Mouse (Mus musculus): ENCODE results near the gene Cacna1c. TPM values are rescaled to one million over a fixed set of nuclear protein-coding genes. Genes with fewer than 3 reads are reported as not detected.

Gene Cacna1c
- polyA plus RNA-seq, 1 experiment from 2014 or later = 9.8 TPM

DNA sequence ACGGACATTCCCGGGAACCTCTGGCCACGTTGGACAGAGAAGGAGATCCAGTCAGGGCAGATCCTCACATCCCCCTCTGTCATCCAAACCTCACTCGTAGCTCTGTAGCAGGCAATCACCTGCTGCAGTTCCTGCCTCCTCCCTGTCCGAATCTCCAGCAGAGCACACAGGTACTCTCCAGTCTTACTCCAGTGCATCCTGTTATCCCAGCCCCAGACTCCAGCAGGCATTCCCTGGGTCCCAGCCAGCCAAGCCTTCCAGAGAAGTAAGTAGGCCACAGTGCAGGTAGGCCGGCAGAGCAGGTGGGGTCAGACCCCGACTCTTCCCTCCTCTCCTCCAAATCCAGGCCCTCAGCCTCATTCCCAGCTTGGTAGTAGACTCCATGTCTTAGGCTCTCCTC is 186.7 kb downstream of the Cacna1c start:
- H3K4me1 ChIP-seq (ENCODE audit: control insufficient read depth, insufficient read depth, low read length) = no peaks in the 10 kb centered on the region
- WGBS = 82% methylated on average over 7 of the region's 7 CpGs
- no peak overlapping the region for H3K4me2 ChIP-seq (replicated peaks; ENCODE audit: low read depth, low read length)
- no peak for ATAC-seq (ENCODE audit: insufficient number of reproducible peaks, insufficient read depth, low FRiP score, low read depth)
- H3K36me3 ChIP-seq (ENCODE audit: control insufficient read depth, insufficient read depth, low read length) = no peaks in the 10 kb centered on the region
- H3K27ac ChIP-seq (ENCODE audit: low read length) = no peak overlapping the region
- no peaks in the 10 kb centered on the region for H3K9me3 ChIP-seq (ENCODE audit: control insufficient read depth, low read depth, low read length)
- H3K27me3 ChIP-seq (ENCODE audit: control insufficient read depth, insufficient read depth, low read length) = no peaks in the 10 kb centered on the region
- H3K9ac ChIP-seq (replicated peaks; ENCODE audit: low read depth, low read length) = no peak overlapping the region
- H3K4me3 ChIP-seq (ENCODE audit: low read depth, low read length) = no peak overlapping the region

GRCm38 (mm10) chr6:119008638-119009166 is 187.5 kb downstream of the Cacna1c start:
- no peak overlapping the region for H3K27ac ChIP-seq (ENCODE audit: low read length)
- WGBS = 51% methylated on average over 7 of the region's 7 CpGs
- no peak for ATAC-seq (ENCODE audit: insufficient number of reproducible peaks, insufficient read depth, low FRiP score, low read depth)
- no peaks in the 10 kb centered on the region for H3K4me1 ChIP-seq (ENCODE audit: control insufficient read depth, insufficient read depth, low read length)
- no peaks in the 10 kb centered on the region for H3K27me3 ChIP-seq (ENCODE audit: control insufficient read depth, insufficient read depth, low read length)
- no peak overlapping the region for H3K4me3 ChIP-seq (ENCODE audit: low read depth, low read length)
- no peaks in the 10 kb centered on the region for H3K9me3 ChIP-seq (ENCODE audit: control insufficient read depth, low read depth, low read length)
- H3K36me3 ChIP-seq (ENCODE audit: control insufficient read depth, insufficient read depth, low read length) = no peaks in the 10 kb centered on the region
- no peak overlapping the region for H3K9ac ChIP-seq (replicated peaks; ENCODE audit: low read depth, low read length)
- no peak overlapping the region for H3K4me2 ChIP-seq (replicated peaks; ENCODE audit: low read depth, low read length)

GRCm38 (mm10) chr6:119004596-119004995 is 191.6 kb downstream of the Cacna1c start:
- no peaks in the 10 kb centered on the region for H3K4me1 ChIP-seq (ENCODE audit: control insufficient read depth, insufficient read depth, low read length)
- no peak overlapping the region for H3K27ac ChIP-seq (ENCODE audit: low read length)
- H3K9me3 ChIP-seq (ENCODE audit: control insufficient read depth, low read depth, low read length) = no peaks in the 10 kb centered on the region
- H3K4me3 ChIP-seq (ENCODE audit: low read depth, low read length) = no peak overlapping the region
- no peak overlapping the region for H3K9ac ChIP-seq (replicated peaks; ENCODE audit: low read depth, low read length)
- WGBS = 90% methylated on average over 5 of the region's 5 CpGs
- no peak for ATAC-seq (ENCODE audit: insufficient number of reproducible peaks, insufficient read depth, low FRiP score, low read depth)
- H3K27me3 ChIP-seq (ENCODE audit: control insufficient read depth, insufficient read depth, low read length) = no peaks in the 10 kb centered on the region
- no peak overlapping the region for H3K4me2 ChIP-seq (replicated peaks; ENCODE audit: low read depth, low read length)
- H3K36me3 ChIP-seq (ENCODE audit: control insufficient read depth, insufficient read depth, low read length) = no peaks in the 10 kb centered on the region

GRCm38 (mm10) chr6:119001442-119001841 is 194.8 kb downstream of the Cacna1c start:
- WGBS = 37% methylated on average over 2 of the region's 2 CpGs
- no peak overlapping the region for H3K27ac ChIP-seq (ENCODE audit: low read length)
- no peak overlapping the region for H3K4me3 ChIP-seq (ENCODE audit: low read depth, low read length)
- no peaks in the 10 kb centered on the region for H3K27me3 ChIP-seq (ENCODE audit: control insufficient read depth, insufficient read depth, low read length)
- H3K4me2 ChIP-seq (replicated peaks; ENCODE audit: low read depth, low read length) = no peak overlapping the region
- no peak for ATAC-seq (ENCODE audit: insufficient number of reproducible peaks, insufficient read depth, low FRiP score, low read depth)
- no peaks in the 10 kb centered on the region for H3K9me3 ChIP-seq (ENCODE audit: control insufficient read depth, low read depth, low read length)
- H3K4me1 ChIP-seq (ENCODE audit: control insufficient read depth, insufficient read depth, low read length) = no peaks in the 10 kb centered on the region
- H3K36me3 ChIP-seq (ENCODE audit: control insufficient read depth, insufficient read depth, low read length) = no peaks in the 10 kb centered on the region
- no peak overlapping the region for H3K9ac ChIP-seq (replicated peaks; ENCODE audit: low read depth, low read length)

DNA sequence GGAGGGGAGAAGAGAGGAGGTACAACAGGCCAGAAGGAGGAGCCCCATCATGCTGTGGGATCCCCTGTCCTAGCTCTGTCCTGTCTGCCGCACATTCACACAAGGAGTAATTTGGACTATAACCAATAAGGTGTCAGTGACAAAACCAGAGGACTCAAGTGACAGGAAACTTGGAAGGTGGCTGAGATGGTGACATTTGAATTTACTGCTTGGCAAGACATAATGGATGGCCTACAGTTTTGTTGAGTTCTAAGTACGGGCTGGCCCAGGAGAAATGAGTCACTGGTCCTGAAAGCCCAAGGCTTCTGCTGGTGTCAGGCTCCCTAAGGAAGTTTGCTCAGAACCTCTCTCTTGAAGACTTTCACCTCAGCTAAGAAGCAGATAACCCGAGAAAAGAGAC is 196.0 kb downstream of the Cacna1c start:
- Histone ChIP-seq H3K4me1 (ENCODE audit: control insufficient read depth, insufficient read depth, low read length) (no peaks in the 10 kb centered on the region), H3K9me3 (ENCODE audit: control insufficient read depth, low read depth, low read length) (no peaks in the 10 kb centered on the region), H3K4me3 (ENCODE audit: low read depth, low read length) (no peak overlapping the region), H3K4me2 (replicated peaks; ENCODE audit: low read depth, low read length) (no peak overlapping the region), H3K27me3 (ENCODE audit: control insufficient read depth, insufficient read depth, low read length) (no peaks in the 10 kb centered on the region), H3K36me3 (ENCODE audit: control insufficient read depth, insufficient read depth, low read length) (no peaks in the 10 kb centered on the region), H3K9ac (replicated peaks; ENCODE audit: low read depth, low read length) (no peak overlapping the region), H3K27ac (ENCODE audit: low read length) (no peak overlapping the region)
- ATAC-seq (ENCODE audit: insufficient number of reproducible peaks, insufficient read depth, low FRiP score, low read depth) = no peak
- WGBS = 73% methylated on average over 3 of the region's 3 CpGs

DNA sequence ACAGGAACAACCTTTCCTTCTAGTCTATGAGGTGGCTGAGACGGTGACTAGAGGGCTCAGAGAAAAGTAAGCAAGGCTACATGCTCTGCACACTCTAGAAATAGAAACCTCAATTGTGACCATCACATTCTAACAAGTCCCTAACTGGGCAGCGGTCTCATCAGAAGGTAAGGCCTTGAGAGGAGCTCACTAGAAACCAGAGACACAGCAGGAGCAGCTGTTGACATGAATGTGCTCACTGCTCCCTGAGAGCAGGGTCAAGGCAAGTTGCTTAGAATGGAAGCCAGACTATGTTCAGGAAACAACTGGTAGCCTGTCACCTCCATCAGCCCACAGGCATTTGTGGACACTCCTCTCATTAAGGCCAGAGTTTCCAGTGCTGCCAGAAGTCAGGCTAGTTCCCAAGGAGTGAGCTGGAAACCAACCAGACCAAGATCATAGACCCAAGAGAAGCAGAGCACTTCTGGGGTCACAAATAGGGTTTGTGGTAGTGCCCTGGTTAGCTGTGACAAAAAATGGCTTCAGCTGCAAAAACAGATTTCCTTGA is 196.8 kb downstream of the Cacna1c start:
- H3K27me3 ChIP-seq (ENCODE audit: control insufficient read depth, insufficient read depth, low read length) = no peaks in the 10 kb centered on the region
- no peak overlapping the region for H3K9ac ChIP-seq (replicated peaks; ENCODE audit: low read depth, low read length)
- H3K9me3 ChIP-seq (ENCODE audit: control insufficient read depth, low read depth, low read length) = no peaks in the 10 kb centered on the region
- ATAC-seq (ENCODE audit: insufficient number of reproducible peaks, insufficient read depth, low FRiP score, low read depth) = no peak
- no peaks in the 10 kb centered on the region for H3K36me3 ChIP-seq (ENCODE audit: control insufficient read depth, insufficient read depth, low read length)
- H3K4me1 ChIP-seq (ENCODE audit: control insufficient read depth, insufficient read depth, low read length) = no peaks in the 10 kb centered on the region
- no peak overlapping the region for H3K4me2 ChIP-seq (replicated peaks; ENCODE audit: low read depth, low read length)
- WGBS = 88% methylated on average over 2 of the region's 2 CpGs
- no peak overlapping the region for H3K4me3 ChIP-seq (ENCODE audit: low read depth, low read length)
- H3K27ac ChIP-seq (ENCODE audit: low read length) = no peak overlapping the region

GRCm38 (mm10) chr6:118997397-118997796 is 198.8 kb downstream of the Cacna1c start:
- Histone ChIP-seq H3K9me3 (ENCODE audit: control insufficient read depth, low read depth, low read length) (no peaks in the 10 kb centered on the region; the same call in 1 of the 2 replicates), H3K4me1 (ENCODE audit: control insufficient read depth, insufficient read depth, low read length) (no peaks in the 10 kb centered on the region), H3K36me3 (ENCODE audit: control insufficient read depth, insufficient read depth, low read length) (no peaks in the 10 kb centered on the region), H3K4me2 (replicated peaks; ENCODE audit: low read depth, low read length) (no peak overlapping the region), H3K4me3 (ENCODE audit: low read depth, low read length) (no peak overlapping the region), H3K9ac (replicated peaks; ENCODE audit: low read depth, low read length) (no peak overlapping the region), H3K27ac (ENCODE audit: low read length) (no peak overlapping the region), H3K27me3 (ENCODE audit: control insufficient read depth, insufficient read depth, low read length) (no peaks in the 10 kb centered on the region)
- ATAC-seq (ENCODE audit: insufficient number of reproducible peaks, insufficient read depth, low FRiP score, low read depth) = no peak
- 89% methylated on average over 4 of the region's 4 CpGs for WGBS

DNA sequence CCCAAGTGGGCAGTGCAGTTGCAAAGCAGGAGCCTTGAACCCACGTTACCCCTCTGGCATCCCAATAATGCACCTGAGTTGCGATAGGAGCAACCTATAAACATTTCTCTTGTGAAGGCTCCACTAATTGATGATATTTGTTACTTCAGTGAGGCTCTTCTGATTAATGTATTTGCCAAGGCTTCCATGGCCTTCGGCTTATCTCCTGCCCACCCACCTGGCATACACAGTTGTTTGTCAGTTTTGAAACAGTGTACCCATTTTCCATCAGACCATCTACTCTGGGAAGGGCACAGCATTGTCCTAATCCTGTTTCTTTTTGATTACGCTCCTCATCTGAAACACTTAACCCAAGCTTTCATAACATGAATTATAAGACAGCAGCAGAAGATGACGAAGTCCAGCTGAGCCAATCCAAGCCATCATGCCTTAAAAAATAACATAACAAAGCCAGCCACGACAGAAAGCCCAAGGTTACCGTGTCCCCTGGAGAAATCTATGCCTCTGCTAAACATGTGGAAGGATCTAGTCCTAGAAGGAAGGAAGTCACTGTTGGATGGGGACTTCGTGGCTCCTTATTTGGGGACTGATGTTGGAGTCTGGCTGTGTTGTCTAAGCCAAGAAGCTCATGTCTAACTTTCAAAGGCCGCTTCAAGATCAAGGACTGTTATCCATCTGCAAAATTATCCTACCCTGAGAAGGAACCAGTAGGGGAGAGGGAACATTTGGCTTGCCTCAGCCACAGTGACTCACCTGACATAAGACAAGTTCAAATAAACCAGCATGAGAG is 201.8 kb downstream of the Cacna1c start:
- Histone ChIP-seq H3K9ac (replicated peaks; ENCODE audit: low read depth, low read length) (no peak overlapping the region), H3K4me2 (replicated peaks; ENCODE audit: low read depth, low read length) (no peak overlapping the region), H3K27me3 (ENCODE audit: control insufficient read depth, insufficient read depth, low read length) (no peaks in the 10 kb centered on the region), H3K36me3 (ENCODE audit: control insufficient read depth, insufficient read depth, low read length) (no peaks in the 10 kb centered on the region), H3K4me3 (ENCODE audit: low read depth, low read length) (no peak overlapping the region), H3K4me1 (ENCODE audit: control insufficient read depth, insufficient read depth, low read length) (no peaks in the 10 kb centered on the region), H3K9me3 (ENCODE audit: control insufficient read depth, low read depth, low read length) (no peaks in the 10 kb centered on the region; the same call in 1 of the 2 replicates), H3K27ac (ENCODE audit: low read length) (no peak overlapping the region)
- ATAC-seq (ENCODE audit: insufficient number of reproducible peaks, insufficient read depth, low FRiP score, low read depth) = no peak
- WGBS = 68% methylated on average over 9 of the region's 9 CpGs

Data from stomach, embryonic 14.5 days (tissue).